Comparison of ENCODE assay signal across 10 mouse cellular contexts in the genomic region with DNA sequence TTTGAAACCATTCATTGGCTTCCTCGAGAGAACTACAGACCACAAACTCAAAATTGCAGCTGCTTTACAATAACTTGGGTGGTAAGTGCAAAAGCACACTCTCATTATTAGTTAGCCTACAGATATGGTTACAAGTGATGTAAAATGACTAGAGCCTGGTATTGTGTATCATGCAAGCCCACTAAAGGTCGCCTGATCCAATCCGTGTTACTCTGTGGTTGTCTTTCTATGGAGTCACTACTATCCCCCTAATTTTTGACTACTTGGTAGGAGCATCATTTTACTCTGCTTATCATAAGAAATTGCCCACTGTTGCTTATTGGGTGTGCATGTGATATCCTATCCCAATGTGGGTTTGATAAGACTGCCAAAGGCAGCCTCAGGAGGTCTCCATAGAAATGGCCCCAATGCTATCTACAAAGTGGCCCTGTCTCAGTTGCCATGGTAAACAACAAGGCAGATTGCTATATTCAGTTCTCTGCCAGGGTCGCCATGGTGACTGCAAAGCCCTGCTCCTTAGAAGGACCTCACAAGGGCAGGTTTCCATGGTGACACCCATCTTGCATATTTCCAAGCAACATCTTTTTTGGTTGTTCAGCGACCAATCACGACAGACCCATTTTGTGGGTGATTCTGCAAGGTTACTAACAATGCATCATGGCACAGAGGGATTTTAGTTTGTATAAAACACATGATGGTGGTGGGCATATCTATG. TPM values are rescaled to one million over a fixed set of nuclear protein-coding genes. Genes with fewer than 3 reads are reported as not detected.
DNase-seq lines count a peak whose midpoint lies in the region; ATAC-seq lines count a peak whose summit lies in the region.
"Had no signal": no experiment of that assay in that cellular context is flagged by ENCODE, and none has a peak within 500 bp of the region (broad histone marks: within the 10 kb centered on the region; RNA-seq: fewer than 3 reads in every experiment).

No protein-coding gene starts in this region.

- ATAC-seq in kidney, embryonic 14.5 days (ENCODE audit: low FRiP score, low TSS enrichment) = 0 out of 2 replicates have a peak, but pooled peaks have one; percentile 43
- peak; percentile 95 for ATAC-seq in hindbrain, embryonic 14.5 days (ENCODE audit: low FRiP score)
- peak; percentile 97 for ATAC-seq in midbrain, embryonic 11.5 days (ENCODE audit: low FRiP score)
- no peak for ATAC-seq in megakaryocyte progenitor cell, adult 5-6 weeks (replicated peaks; ENCODE audit: poor library complexity)

- DNase-seq in kidney, postnatal 14 days = no peak
- DNase-seq in hindbrain, embryonic 14.5 days (ENCODE audit: low spot score) = peak; percentile 59
- peak; percentile 87 for DNase-seq in midbrain, embryonic 11.5 days (ENCODE audit: low spot score, missing footprints)
- DNase-seq in right cerebral cortex, postnatal 36 days (ENCODE audit: low spot score in 2 of 2) = peak; percentile 26 to 31
- DNase-seq in kidney, postnatal 36 days = no peak
- no peak for DNase-seq in natural killer cell, adult 2 months (ENCODE audit: low spot score in 2 of 2)

- no peak overlapping the region for H3K9ac ChIP-seq in kidney, embryonic 14.5 days (ENCODE audit: low read depth, low read length)
- no peak overlapping the region for H3K9ac ChIP-seq in hindbrain, embryonic 14.5 days
- no peak overlapping the region for H3K9ac ChIP-seq in midbrain, embryonic 11.5 days (ENCODE audit: low read length)
- H3K9ac ChIP-seq: heart, embryonic 13.5 days had no signal

- H3K27me3 ChIP-seq in kidney, embryonic 14.5 days (ENCODE audit: control insufficient read depth, insufficient read depth, low read length) = no peaks in the 10 kb centered on the region
- no peaks in the 10 kb centered on the region for H3K27me3 ChIP-seq in hindbrain, embryonic 14.5 days (ENCODE audit: control insufficient read depth, insufficient read depth, low read length)
- no peaks in the 10 kb centered on the region for H3K27me3 ChIP-seq in midbrain, embryonic 11.5 days (ENCODE audit: control insufficient read depth, insufficient read depth, low read length)
- H3K27me3 ChIP-seq: heart, embryonic 13.5 days had no signal

- 92% methylated on average over 6 of the region's 6 CpGs for WGBS in kidney, embryonic 14.5 days
- WGBS in hindbrain, embryonic 14.5 days = 46% methylated on average over 6 of the region's 6 CpGs
- 56% methylated on average over 6 of the region's 6 CpGs for WGBS in midbrain, embryonic 11.5 days

- no peak overlapping the region for H3K4me2 ChIP-seq in kidney, embryonic 14.5 days (replicated peaks; ENCODE audit: low read depth, low read length)
- H3K4me2 ChIP-seq in hindbrain, embryonic 14.5 days (replicated peaks) = no peak overlapping the region
- no peak overlapping the region for H3K4me2 ChIP-seq in midbrain, embryonic 11.5 days
- H3K4me2 ChIP-seq: heart, embryonic 13.5 days had no signal

- H3K27ac ChIP-seq in kidney, embryonic 14.5 days (ENCODE audit: low read depth, low read length) = no peak overlapping the region
- H3K27ac ChIP-seq in hindbrain, embryonic 14.5 days = no peak overlapping the region
- no peak overlapping the region for H3K27ac ChIP-seq in midbrain, embryonic 11.5 days (ENCODE audit: low read depth, low read length)
- H3K27ac ChIP-seq: heart, embryonic 13.5 days; macrophage had no signal

- no peaks in the 10 kb centered on the region for H3K36me3 ChIP-seq in kidney, embryonic 14.5 days (ENCODE audit: control insufficient read depth, insufficient read depth, low read length)
- no peaks in the 10 kb centered on the region for H3K36me3 ChIP-seq in hindbrain, embryonic 14.5 days (replicated peaks; ENCODE audit: control insufficient read depth, insufficient read depth)
- H3K36me3 ChIP-seq in midbrain, embryonic 11.5 days (ENCODE audit: control insufficient read depth, insufficient read depth, low read length) = no peaks in the 10 kb centered on the region

- no peaks in the 10 kb centered on the region for H3K4me1 ChIP-seq in kidney, embryonic 14.5 days (ENCODE audit: control insufficient read depth, insufficient read depth, low read length)
- no peaks in the 10 kb centered on the region for H3K4me1 ChIP-seq in hindbrain, embryonic 14.5 days (replicated peaks; ENCODE audit: control insufficient read depth, insufficient read depth, low read length)
- peaks cover 8% of the 10 kb centered on the region; the same call in 1 of the 2 replicates for H3K4me1 ChIP-seq in midbrain, embryonic 11.5 days (ENCODE audit: control insufficient read depth, insufficient read depth, low read length)
- H3K4me1 ChIP-seq: heart, embryonic 13.5 days had no signal

- H3K9me3 ChIP-seq in kidney, embryonic 14.5 days (ENCODE audit: control insufficient read depth, low read length) = no peaks in the 10 kb centered on the region
- H3K9me3 ChIP-seq in hindbrain, embryonic 14.5 days (ENCODE audit: control insufficient read depth, low read length) = no peaks in the 10 kb centered on the region
- H3K9me3 ChIP-seq in midbrain, embryonic 11.5 days (ENCODE audit: control insufficient read depth, low read length) = no peaks in the 10 kb centered on the region
- H3K9me3 ChIP-seq: heart, embryonic 13.5 days had no signal

- H3K4me3 ChIP-seq in kidney, embryonic 14.5 days (ENCODE audit: low read length) = no peak overlapping the region
- H3K4me3 ChIP-seq in hindbrain, embryonic 14.5 days (replicated peaks; ENCODE audit: low read length) = no peak overlapping the region
- H3K4me3 ChIP-seq in midbrain, embryonic 11.5 days (ENCODE audit: low read depth, low read length) = no peak overlapping the region
- H3K4me3 ChIP-seq: heart, embryonic 13.5 days had no signal

RNA-seq across cellular contexts. Expression of gene Snx7, which starts 42.1 kb away (rescaled TPM):
- polyA plus RNA-seq in kidney, embryonic 14.5 days (2014; fragmentation: Nextera tagmentation; extraction: Ambion mirVana) = 35.9 and 47.3 TPM in 2 replicates
- 9.8 and 11.1 TPM in 2 replicates for polyA plus RNA-seq in hindbrain, embryonic 14.5 days (2014; fragmentation: Nextera tagmentation; extraction: Ambion mirVana)
- 15.4 and 18.1 TPM in 2 replicates for polyA plus RNA-seq in midbrain, embryonic 11.5 days (2014; fragmentation: Nextera tagmentation; extraction: Ambion mirVana)
- 5.2 and 6.1 TPM in 2 replicates for total RNA-seq in megakaryocyte progenitor cell, adult 5-6 weeks (2015)
- total RNA-seq in megakaryocyte progenitor cell, adult 5-6 weeks (2017) = 11.7 and 13.1 TPM in 2 replicates

Comparison
In these comparisons a context has a peak if more than half of its experiments do, and no peak if none do; other contexts are left out.
1. DNase-seq: peak in hindbrain, embryonic 14.5 days (single experiment), midbrain, embryonic 11.5 days (single experiment) and right cerebral cortex, postnatal 36 days (2 of 2); none in kidney, postnatal 14 days (single experiment), kidney, postnatal 36 days (0 of 2) and natural killer cell, adult 2 months (0 of 2).